Mouse (Mus musculus): ENCODE results near the gene Rnf216. TPM values are rescaled to one million over a fixed set of nuclear protein-coding genes. Genes with fewer than 3 reads are reported as not detected.
A peak's percentile ranks its signal among the peaks of the same experiment; 100 is the strongest.

Rnf216 gene
- total RNA-seq, 2 experiments from 2014 or later: 15.5 to 17.0 TPM

DNA sequence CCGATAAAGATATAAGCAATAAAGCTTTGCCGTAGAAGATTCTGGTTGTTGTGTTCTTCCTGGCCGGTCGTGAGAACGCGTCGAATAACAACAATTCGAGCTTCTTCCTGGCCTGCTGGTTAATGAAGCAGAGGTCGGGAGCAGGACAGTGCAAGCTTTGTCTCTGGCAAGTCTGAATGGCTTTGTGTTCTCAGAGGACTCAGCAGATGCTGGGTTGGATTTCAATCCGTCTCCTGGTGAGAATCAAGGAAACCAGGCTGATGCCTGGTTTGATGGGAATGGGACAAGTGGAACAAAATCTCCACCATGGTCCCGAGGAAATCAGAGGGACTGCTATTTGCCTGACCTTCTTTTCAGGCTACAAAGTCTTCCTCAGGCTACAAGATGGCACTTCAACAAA, 103.4 kb downstream of the Rnf216 start:
- no peak for DNase-seq (ENCODE audit: low spot score)

DNA sequence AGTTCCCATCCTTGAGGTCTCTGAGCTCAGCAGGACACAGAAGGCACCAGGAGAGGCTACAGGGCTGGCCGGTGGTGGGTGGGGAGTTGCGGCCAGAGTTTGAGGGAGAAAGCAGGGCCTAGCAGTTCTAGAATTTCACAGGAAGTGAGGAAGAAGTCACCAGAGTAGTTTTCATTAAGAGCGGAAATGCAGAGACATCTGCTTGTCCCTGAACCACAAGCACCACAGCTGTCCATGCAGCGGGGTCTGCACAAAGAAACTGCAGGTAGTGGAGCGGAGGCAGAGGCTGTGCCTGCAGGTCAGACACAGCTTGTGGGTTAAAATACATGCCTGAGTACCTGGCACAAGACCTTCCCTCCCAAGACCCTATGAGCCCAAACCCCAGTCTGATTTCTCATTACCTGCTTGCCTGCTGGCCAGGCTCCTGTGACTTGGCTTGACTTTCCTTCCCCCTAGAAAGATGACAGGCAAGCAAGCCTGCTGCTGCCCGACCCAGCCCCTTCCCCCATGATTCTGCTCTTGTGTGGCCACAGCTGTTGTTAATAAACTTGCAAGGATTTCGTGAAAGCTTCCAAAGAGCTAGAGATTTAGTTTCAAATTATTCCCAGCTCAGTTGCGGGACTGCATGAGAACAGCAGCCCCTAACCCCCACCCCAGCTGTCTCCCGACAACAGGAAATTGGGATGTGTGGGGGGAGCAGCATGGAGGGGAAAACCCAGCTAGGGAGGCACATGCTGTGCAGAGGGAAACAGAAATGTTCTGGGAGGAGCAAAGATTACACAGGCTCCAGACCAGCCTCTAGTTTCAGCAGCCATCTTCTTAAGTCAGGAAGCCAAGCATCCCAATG, 111.9 kb downstream of the Rnf216 start:
- no peak for DNase-seq (ENCODE audit: low spot score)

DNA sequence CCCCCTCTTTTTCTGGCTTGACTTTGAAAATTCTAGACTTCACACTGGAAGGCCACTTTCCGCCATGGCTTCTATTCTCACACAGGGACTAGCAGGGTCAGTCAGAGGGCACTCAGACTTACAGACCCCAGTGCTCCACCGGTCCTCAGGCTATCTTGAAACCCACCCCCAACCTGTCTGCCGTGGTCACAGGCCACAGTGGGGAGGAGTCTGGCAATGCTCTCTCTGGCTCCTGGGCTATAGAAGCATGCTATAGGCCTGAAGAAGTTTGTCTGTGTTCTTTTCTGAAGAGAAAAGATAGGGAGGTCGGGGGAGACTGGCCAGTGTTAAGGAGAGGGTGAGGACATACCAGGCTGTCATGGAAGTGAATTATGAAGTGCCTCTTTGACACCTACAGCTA, 112.7 kb downstream of the Rnf216 start:
- no peak for DNase-seq (ENCODE audit: low spot score)

DNA sequence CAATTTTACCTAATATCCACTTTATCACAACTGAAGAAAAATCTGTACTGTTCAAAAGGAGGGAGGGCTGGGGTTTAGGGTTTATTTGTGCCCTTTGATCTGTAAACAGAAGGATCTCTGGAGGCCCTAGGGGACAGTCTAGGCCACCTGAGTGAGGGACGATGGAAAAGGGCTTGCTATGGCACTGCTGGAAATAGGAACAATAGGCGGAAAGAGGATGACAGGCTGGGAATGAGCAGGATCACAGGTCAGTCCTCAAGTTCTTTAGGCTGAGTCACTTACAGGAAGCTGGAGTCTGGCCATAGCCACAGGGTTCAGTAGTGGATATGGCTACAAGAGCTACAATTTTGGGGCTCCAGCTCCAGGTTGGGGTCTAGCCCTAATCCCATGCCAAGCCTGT, 114.6 kb downstream of the Rnf216 start:
- no peak for DNase-seq (ENCODE audit: low spot score)

DNA sequence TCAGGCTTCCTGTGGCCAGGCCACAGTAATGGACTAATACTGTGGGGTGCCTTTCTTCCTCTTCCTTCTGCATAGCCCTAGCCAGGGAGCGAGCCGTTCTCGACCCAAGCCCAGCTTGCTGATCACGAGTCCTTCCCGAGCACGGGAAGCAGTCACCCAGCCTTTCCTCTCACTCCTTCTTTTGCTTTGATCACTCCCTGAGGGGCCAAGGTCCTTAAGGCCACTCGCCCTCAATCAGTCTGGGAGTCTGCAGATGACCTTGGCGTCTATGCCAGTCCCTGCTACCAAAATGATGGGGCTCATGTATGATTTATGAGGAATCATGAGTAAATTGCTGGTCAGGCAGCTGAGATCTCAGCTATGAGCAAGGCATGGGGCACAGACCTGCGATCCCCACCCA, 115.3 kb downstream of the Rnf216 start:
- DNase-seq (ENCODE audit: low spot score): no peak

DNA sequence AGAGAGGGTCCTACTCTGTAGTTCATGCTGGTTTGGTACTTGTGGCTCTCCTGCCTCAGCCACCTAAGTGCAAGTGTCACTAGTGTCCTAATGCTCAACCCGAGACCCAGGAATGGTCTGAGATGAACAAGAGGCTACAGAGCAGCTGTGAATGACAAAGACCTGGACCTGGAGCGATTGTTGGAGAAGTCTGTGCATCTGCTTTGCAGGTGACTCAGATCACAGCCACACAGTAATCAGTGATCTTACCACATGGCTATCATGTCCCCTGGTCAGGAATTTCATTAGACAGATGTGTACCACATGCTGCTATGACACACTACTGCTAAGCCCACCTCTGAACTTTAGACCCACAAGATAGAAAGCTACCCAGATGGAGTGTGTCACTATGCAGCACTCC, 118.0 kb downstream of the Rnf216 start:
- DNase-seq (ENCODE audit: low spot score): no peak

DNA sequence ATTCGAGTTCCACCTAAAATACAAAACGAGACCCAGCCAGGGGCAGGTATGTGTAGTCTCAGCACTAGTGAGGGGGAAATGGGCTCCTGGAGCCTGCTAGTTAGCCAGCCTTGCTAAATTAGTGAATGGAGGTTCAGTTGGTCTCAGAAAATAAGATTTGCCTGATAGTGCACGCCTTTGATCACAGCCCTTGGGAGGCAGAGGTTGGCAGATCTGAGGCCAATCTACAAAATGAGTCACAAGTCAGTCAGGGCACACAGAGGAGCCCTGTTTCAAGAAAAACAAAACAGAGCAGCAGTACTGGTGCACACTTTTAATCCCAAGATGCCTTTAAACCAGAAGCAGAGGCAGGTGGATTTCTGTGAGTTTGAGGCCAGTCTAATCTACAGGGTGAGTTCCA, 123.6 kb downstream of the Rnf216 start:
- DNase-seq (ENCODE audit: low spot score): no peak

DNA sequence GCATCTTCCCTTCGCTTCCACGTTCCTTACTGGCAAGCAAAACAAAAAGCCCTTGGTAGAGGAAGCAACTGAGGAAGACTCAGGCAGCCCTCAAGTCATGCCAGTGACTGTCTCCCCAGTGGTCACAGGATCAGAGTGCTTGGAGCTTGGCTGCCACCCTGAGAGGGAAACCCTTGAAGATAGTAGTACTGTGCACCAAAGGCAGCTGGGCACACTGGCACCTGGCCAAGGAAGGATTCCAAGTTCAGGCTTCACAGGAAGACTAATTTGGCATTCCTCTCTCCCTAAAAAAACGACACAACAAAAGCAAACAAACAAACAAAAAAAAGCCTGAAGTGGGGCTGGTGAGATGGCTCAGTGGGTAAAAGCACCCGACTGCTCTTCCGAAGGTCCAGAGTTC, 124.3 kb downstream of the Rnf216 start:
- no peak for DNase-seq (ENCODE audit: low spot score)

DNA sequence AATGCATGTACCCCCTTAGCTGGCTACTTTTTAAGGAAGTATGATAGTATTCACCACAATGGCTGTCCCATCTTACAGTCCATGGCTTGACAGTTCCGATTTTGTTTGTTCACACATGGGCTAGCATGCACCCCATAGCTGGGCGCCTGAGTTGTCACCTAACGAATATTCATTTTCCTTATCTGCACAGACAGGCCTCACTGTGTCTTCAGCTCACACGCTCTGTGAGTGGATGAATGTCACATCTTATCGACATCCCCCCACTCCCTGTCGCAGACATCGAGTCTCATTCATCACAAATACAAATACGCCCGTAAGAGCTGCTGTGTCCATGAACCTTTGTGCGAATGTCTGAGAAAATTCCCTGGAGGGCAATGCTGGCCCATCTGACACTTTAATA, 128.5 kb downstream of the Rnf216 start:
- no peak for DNase-seq (ENCODE audit: low spot score)

DNA sequence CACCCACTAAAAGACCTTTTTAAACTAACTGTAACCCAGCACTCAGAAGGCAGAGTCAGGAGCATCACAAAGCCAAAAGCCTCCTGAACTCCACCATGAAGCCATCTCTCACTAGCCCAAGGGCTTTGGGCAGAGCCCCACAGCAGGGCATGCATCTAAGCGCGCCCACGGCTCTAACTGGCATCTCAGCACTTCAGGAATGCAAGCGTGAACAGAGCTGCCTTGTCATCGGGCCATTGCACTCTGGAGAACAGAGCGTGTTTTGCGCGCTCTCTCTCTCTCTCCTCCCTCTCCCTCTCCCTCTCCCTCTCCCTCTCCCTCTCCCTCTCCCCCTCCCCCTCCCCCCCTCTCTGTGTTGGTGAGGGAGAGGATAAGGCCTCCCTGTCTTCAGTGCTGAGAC, 129.6 kb downstream of the Rnf216 start:
- no peak for DNase-seq (ENCODE audit: low spot score)

DNA sequence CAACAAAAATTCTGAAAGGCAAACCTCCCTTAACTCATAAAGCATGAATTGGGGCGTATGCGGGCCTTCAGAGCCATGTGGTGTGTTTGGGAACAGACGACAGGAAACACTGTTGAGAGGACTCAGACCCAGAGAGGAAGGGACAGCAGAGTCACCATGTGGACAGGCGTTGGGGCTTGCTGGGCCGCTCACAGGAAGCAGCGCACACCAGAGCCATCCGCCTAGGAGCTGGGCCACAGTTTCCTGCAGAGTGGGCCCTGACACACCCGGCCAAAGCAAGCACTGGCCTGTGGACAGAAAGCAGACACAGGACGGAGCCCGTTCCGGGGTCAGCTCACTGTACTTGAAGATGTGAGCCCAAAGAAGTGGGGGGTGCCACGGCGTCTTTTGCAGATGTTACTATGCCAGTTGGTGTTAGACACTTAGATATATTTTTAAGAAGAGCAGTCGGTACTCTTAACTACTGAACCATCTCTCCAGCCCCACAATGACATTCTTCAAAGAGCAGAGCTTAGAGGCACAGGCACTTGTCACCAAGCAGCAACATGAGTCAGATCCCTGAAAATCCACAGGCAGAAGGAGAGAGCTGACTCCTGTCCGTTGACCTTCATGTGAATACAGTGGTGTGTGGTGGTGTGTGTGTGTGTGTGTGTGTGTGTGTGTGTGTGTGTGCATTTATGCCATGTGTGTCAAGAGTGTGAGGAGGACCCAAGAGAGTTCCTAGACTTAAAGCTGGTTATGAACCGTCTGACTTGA, 130.6 kb downstream of the Rnf216 start:
- DNase-seq (ENCODE audit: low spot score): no peak

DNA sequence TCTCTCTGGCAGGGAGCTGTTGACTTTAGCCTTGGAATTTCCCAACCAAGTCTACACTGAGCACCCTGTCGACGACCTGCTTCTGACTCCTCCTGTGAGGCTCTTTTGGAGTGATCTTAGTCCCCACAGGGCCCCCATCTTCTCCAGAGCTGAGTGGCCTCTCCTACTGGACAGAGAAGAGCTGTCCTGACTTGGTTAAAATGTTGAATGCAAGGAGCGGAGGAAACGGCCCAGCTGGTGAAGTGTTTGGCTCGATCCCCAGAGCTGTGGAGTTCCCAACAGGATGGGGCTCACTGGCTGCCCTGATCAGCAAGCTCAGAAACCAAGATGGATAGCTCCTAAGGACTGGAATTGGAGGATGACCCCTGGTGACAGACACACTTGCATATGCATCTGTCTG, 136.3 kb downstream of the Rnf216 start:
- DNase-seq (ENCODE audit: low spot score): no peak

DNA sequence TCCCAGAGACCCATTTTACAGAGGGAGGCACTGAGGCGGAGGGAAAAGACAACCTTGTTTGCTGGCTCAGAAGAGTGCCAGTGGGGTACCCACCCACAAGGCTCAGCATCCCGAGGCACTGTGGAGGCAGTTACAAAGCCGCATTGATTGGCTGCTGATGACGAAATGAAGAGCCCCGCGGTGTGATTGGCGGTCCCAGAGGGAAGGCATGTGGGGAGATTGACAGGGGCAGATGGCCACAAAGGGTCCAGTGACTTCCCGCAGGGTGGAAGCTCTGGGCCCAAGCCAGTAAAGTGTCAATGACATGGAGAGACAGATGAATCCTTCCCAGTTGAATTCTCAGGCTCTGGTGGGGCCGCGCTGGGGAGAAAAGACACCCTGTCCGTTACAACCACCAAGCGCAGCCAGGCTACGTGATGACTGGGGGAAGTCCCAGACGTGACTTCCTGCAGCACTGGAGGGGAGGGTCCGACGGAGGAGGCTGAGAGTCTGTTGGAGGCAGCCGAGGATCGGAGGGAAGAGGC, 138.1 kb downstream of the Rnf216 start:
- peak; percentile 37 for DNase-seq (ENCODE audit: low spot score)

DNA sequence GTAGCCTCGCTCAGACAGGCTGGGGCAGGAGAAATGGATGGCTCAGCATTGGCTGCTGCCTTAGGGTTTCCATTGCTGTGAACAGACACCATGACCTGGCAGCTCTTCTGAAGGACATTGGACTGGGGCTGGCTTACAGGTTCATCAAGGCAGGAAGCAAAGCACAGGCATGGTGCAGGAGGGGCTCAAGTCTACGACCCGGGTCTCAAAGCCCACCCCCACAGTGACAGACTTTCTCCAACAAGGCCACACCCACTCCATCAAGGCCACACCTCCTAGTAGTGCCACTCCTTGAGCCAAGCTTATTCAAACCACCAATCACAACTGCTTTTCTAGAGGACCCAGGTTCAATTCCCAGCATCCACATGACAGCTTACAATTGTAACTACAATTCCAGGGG, 138.8 kb downstream of the Rnf216 start:
- DNase-seq (ENCODE audit: low spot score): no peak

DNA sequence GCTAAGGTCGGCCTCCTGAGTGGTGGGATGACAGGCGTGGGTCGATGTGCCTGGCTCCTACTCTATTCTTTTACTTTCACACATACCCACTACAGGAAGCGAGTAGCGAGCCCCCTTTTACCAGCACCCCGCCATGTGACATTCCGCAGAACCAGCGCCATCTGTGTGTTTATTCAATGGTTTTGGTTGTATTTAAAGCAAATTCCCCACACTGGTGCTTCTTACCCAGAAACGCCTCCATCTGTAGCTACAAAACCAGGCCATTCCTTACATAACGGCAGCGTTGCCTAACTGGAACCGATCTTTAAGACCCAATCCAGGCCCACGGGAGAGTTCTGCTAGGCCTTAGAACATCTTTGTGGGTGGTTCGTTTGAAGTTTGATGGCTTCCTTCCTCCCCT, 144.4 kb downstream of the Rnf216 start:
- DNase-seq (ENCODE audit: low spot score): no peak

DNA sequence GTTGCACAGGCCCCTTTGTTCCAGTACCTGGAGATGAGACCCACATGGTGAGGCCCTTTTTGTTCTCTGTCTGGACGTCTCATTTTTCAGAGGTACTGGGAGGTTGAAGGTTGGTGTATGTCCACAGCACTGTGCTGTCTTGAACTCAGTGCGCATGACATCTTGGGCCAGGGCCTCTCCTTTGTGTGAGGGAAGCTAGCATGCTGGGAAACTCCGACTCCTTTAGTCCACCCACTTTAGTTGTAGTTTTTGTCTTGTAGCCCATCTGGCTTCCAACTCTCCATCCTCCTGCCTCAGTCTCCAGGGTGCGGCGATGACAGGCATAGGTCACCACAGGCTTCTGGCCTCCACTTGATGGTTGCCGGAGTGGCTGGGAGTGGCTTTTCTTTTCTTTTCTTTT, 148.1 kb downstream of the Rnf216 start:
- no peak for DNase-seq (ENCODE audit: low spot score)

DNA sequence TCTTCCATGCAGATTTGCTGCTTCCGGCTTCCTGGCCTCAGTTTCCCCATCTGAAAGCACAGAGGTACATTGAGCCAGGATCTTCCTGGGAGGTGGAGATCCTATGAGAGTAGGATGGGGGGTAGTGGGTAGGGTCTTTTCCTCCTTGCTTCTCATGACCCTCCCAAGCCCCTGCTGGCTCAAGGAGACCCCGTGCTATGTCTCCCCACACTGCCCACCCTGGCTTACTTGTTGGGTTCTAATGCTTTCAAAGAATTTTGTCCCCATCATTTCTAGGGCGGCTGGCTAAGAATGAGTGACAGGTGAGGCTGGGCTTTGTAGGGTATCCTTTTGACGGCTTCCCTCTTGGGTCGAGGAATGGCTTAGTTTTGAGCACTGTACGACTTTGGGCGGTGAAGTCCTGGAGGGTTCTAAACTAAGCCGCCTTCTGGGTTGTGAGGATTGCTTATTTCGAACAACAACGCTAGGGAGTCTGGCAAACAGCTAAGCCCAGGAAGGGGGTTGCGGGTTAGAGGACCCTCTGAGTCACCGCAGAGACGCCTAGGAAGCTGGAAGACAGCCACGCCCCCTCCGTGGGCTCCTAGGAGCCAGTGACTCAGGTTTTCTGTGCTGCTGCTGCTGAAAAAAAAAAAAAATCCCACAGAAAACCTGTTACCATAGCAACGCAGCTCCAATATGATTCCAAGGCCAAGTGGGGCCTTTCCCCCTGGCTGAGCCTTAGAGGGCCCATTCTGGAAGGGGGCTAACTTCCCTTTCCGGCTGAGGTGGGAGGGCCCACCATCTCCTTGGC, 148.9 kb downstream of the Rnf216 start:
- DNase-seq (ENCODE audit: low spot score): no peak

DNA sequence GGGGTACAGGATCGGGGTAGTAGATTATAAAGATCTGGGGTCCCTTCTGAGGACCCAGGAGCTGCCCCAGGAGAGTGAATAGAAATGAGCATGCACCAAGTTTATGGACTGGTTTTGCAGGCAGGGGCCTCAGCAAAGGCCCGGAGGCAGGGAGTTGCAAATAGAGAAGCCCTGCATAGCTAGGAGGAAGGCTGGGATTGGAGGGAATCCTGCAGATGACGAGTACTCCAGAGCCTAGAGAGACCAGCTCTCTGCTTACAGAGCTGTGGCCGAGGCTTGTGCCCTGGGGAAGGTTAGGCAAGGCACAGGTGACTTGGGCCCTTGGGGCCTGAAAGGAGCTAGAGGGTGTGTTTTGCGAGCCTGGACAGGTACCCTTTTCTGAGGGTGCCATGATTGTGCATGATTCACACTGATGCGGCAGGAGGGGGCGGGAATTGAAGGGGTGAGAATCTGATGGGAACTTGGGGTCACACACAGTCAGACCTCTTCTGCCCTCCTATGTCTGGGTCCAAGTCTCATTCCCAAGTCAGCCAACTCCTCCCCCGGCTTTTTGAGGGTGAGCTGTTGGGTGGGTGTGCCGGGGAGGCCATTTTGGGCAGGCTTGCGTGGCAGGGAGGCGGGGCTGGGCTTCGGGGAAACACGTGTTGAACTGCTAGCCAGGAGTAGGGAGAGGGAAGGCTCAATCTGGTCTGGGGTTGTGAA, 149.6 kb downstream of the Rnf216 start:
- DNase-seq (ENCODE audit: low spot score): no peak

DNA sequence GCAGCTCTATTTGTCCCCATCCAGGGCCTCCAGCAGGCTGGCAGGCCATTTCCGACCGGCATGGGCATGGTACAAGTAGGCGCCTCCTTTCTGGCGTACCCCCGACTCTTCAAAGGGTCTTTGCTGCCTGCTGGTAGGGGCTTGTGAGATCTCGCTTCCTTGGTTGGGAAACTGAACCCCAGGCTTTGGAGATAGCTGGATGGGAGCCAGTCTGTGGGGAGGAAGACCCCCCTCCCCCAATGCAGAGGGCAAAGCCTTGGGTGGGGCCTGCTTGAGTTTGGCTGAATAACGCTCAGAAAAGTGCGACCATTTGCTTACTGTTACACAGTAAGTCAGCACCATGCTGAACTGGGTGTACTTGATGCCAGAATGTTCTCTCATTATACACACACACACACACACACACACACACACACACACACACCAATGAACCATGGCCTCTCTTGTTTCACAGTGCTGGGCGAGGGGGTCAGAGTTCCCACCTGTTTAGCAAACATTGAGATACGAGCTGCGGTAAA, 150.3 kb downstream of the Rnf216 start:
- DNase-seq (ENCODE audit: low spot score): no peak

DNA sequence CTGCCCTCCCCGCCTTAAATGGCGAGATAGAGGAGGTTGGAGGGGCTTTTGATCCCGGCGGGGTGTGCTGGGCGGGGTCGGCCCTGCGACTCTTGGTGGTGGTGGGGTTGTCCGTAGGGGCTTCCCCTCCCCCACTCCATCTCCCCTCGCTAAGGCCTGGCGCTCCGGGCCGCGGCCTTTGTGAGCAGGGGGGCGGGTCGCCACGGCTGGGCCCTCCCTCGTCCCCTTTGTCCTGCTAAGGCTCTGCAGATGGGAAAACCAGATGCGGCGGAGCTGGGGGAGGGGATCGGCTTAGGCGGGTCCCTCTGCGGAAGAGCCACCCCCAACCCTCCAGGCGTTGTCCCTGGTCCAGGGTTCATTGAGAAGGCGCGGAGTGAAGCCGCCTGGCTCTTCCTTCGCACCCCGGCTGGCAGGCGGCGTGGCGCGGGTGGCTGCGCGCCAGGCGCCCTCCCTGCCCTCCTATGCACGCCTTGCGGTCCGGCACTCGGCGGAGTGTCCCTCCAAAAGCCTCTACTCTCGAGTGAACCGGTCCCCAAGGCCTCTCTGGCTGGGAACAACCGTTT, 150.8 kb downstream of the Rnf216 start:
- DNase-seq (ENCODE audit: low spot score): peak; percentile 74

DNA sequence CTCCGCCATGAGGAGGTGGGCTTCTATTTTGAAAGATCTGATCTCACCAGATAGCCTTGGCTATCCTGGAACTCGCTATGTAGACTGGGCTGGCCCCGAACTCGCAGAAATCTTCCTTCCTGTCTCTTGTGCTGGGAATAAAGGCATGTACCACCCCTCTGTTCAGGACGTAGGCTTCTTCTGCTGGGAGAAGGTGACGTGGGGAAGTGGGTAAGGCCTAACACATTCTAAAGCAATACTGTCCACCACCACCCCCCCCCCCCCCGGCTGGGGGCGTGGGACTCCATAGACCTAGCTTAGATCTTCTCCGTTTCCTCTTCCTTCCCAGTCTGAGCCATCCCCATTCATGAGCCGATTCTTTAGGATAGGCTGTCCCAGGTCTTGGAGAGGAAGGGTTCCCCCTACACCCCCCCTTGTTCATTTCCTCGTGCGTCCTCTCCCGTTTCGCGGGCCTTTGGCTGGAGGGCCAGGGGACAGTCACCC, 151.4 kb downstream of the Rnf216 start:
- DNase-seq (ENCODE audit: low spot score): peak; percentile 24
